Mouse (Mus musculus) MEL (cell line): ENCODE data around the gene Cdk5. TPM values are rescaled to one million over a fixed set of nuclear protein-coding genes. Genes with fewer than 3 reads are reported as not detected.

Experiments used
- DNase-seq: peaks from one replicate; pipeline ENCODE4 v3.0.0; 2011; ENCODE audit warnings: low read depth, low spot score
- H3K27ac ChIP-seq: 2 replicates; pipeline ENCODE4 v1.5.1; 2012; ENCODE audit warnings: low read depth, mild to moderate bottlenecking, control low read depth, low read length, moderate library complexity; ENCODE audit not compliant: control insufficient read depth
- H3K27me3 ChIP-seq, 2 experiments: fragments of 150-350 bp in 1 of 2; sonication (generic) in 1 of 2; 2 replicates each; pipeline ENCODE4 v1.6.1; 2012; ENCODE audit warnings: low read length in 2 of 2, mild to moderate bottlenecking in 2 of 2, improper control_type of control experiment in 1 of 2, moderate library complexity in 1 of 2; ENCODE audit not compliant: insufficient read depth in 2 of 2, control insufficient read depth in 1 of 2
- H3K36me3 ChIP-seq, 2 experiments: 2 replicates each; pipeline ENCODE4 v1.6.1; 2012 to 2014; ENCODE audit warnings: low read length in 2 of 2, improper control_type of control experiment in 1 of 2, inconsistent platforms in 1 of 2, mild to moderate bottlenecking in 1 of 2; ENCODE audit not compliant: insufficient read depth in 2 of 2, control insufficient read depth in 1 of 2
- H3K4me1 ChIP-seq, 2 experiments: fragments of 150-350 bp in 1 of 2; sonication (generic) in 1 of 2; 2 replicates each; pipeline ENCODE4 v1.6.1; 2012; ENCODE audit warnings: low read length in 2 of 2, improper control_type of control experiment in 1 of 2, mild to moderate bottlenecking in 1 of 2; ENCODE audit not compliant: insufficient read depth in 2 of 2, control insufficient read depth in 1 of 2
- H3K4me3 ChIP-seq, 2 experiments: fragments of 150-350 bp in 1 of 2; sonication (generic) in 1 of 2; 2 replicates each; pipeline ENCODE4 v1.5.1; 2012; ENCODE audit warnings: low read depth in 2 of 2, low read length in 2 of 2, mild to moderate bottlenecking in 2 of 2, moderate library complexity in 2 of 2, control low read depth in 1 of 2, improper control_type of control experiment in 1 of 2; ENCODE audit not compliant: control insufficient read depth in 1 of 2, insufficient read depth in 1 of 2
- H3K79me2 ChIP-seq: 2 replicates; pipeline ENCODE4 v1.6.1; 2012; ENCODE audit warnings: mild to moderate bottlenecking, low read length, moderate library complexity; ENCODE audit not compliant: control insufficient read depth, poor library complexity, insufficient read depth
- H3K9ac ChIP-seq: 2 replicates; pipeline ENCODE4 v1.6.1; 2012; ENCODE audit warnings: low read depth, mild to moderate bottlenecking, control low read depth, low read length, moderate library complexity; ENCODE audit not compliant: control insufficient read depth, poor library complexity, severe bottlenecking
- H3K9me3 ChIP-seq: fragments of 150-350 bp; sonication (generic); replicated peaks from 2 replicates; pipeline ENCODE4 v1.6.1; 2012; ENCODE audit warnings: mild to moderate bottlenecking, low read length, improper control_type of control experiment, moderate library complexity; ENCODE audit not compliant: insufficient read depth
- BHLHE40 ChIP-seq: IDR thresholded peaks from 2 replicates; pipeline ENCODE4 v1.6.1; 2012; ENCODE audit warnings: low read depth, mild to moderate bottlenecking, inconsistent platforms, low read length, improper control_type of control experiment, borderline replicate concordance
- CHD1 ChIP-seq: IDR thresholded peaks from 2 replicates; pipeline ENCODE4 v1.6.1; 2012; ENCODE audit warnings: low read depth, mild to moderate bottlenecking, inconsistent platforms, low read length, improper control_type of control experiment
- E2F4 ChIP-seq: IDR thresholded peaks from 2 replicates; pipeline ENCODE4 v1.6.1; 2011; ENCODE audit warnings: low read depth, low read length, improper control_type of control experiment, borderline replicate concordance
- ELF1 ChIP-seq: IDR thresholded peaks from 2 replicates; pipeline ENCODE4 v1.6.1; 2014; ENCODE audit warnings: low read depth, mild to moderate bottlenecking, inconsistent platforms, low read length, improper control_type of control experiment, moderate library complexity
- EP300 ChIP-seq, 2 experiments: IDR thresholded peaks; 2 replicates each; pipeline ENCODE4 v1.6.1; 2011; ENCODE audit warnings: improper control_type of control experiment in 2 of 2, low read length in 2 of 2, low read depth in 1 of 2, mild to moderate bottlenecking in 1 of 2
- GABPA ChIP-seq: IDR thresholded peaks from 2 replicates; pipeline ENCODE4 v1.6.1; 2012; ENCODE audit warnings: low read depth, mild to moderate bottlenecking, inconsistent platforms, low read length, improper control_type of control experiment, moderate library complexity
- GATA1 ChIP-seq: IDR thresholded peaks from 2 replicates; pipeline ENCODE4 v1.6.1; 2011; ENCODE audit warnings: low read depth, low read length, improper control_type of control experiment
- HCFC1 ChIP-seq: IDR thresholded peaks from 2 replicates; pipeline ENCODE4 v1.6.1; 2012; ENCODE audit warnings: low read depth, mild to moderate bottlenecking, inconsistent platforms, low read length, improper control_type of control experiment, moderate library complexity
- JUND ChIP-seq: IDR thresholded peaks from 2 replicates; pipeline ENCODE4 v1.6.1; 2011; ENCODE audit warnings: low read depth, mild to moderate bottlenecking, improper control_type of control experiment, low read length
- KAT2A ChIP-seq: conservative IDR thresholded peaks from 2 replicates; pipeline ENCODE4 v1.6.1; 2012; ENCODE audit warnings: low read depth, low read length, improper control_type of control experiment, inconsistent platforms
- MAFK ChIP-seq: IDR thresholded peaks from 2 replicates; pipeline ENCODE4 v1.6.1; 2011; ENCODE audit warnings: low read depth, mild to moderate bottlenecking, low read length, improper control_type of control experiment, borderline replicate concordance
- MAX ChIP-seq: IDR thresholded peaks from 2 replicates; pipeline ENCODE4 v1.6.1; 2011; ENCODE audit warnings: low read length, improper control_type of control experiment
- MAZ ChIP-seq: IDR thresholded peaks from 2 replicates; pipeline ENCODE4 v1.6.1; 2012; ENCODE audit warnings: low read depth, mild to moderate bottlenecking, inconsistent platforms, low read length, improper control_type of control experiment
- MXI1 ChIP-seq: IDR thresholded peaks from 2 replicates; pipeline ENCODE4 v1.6.1; 2011; ENCODE audit warnings: mild to moderate bottlenecking, low read depth, low read length, improper control_type of control experiment
- MYB ChIP-seq: IDR thresholded peaks from 2 replicates; pipeline ENCODE4 v1.6.1; 2011; ENCODE audit warnings: mild to moderate bottlenecking, low read depth, low read length, improper control_type of control experiment
- MYC ChIP-seq: IDR thresholded peaks from 2 replicates; pipeline ENCODE4 v1.6.1; 2011; ENCODE audit warnings: low read depth, mild to moderate bottlenecking, low read length, improper control_type of control experiment, moderate library complexity
- NELFE ChIP-seq: IDR thresholded peaks from 2 replicates; pipeline ENCODE4 v1.6.1; 2011; ENCODE audit warnings: low read depth, low read length, improper control_type of control experiment
- NRF1 ChIP-seq: IDR thresholded peaks from 2 replicates; pipeline ENCODE4 v1.6.1; 2014; ENCODE audit warnings: low read depth, mild to moderate bottlenecking, inconsistent platforms, low read length, improper control_type of control experiment, moderate library complexity; ENCODE audit not compliant: poor library complexity, insufficient read depth, severe bottlenecking
- POLR2A ChIP-seq, 2 experiments: IDR thresholded peaks; 2 replicates each; pipeline ENCODE4 v1.6.1; 2011 to 2012; ENCODE audit warnings: low read length in 2 of 2, mild to moderate bottlenecking in 2 of 2, control low read depth in 1 of 2, improper control_type of control experiment in 1 of 2, low read depth in 1 of 2, moderate library complexity in 1 of 2; ENCODE audit not compliant: control insufficient read depth in 1 of 2, insufficient read depth in 1 of 2, poor library complexity in 1 of 2
- POLR2AphosphoS5 ChIP-seq: IDR thresholded peaks from 2 replicates; pipeline ENCODE4 v1.6.1; 2012; ENCODE audit warnings: low read depth, borderline replicate concordance, mild to moderate bottlenecking, inconsistent platforms, low read length, moderate library complexity, mixed read lengths
- SIN3A ChIP-seq: IDR thresholded peaks from 2 replicates; pipeline ENCODE4 v1.6.1; 2012; ENCODE audit warnings: low read length, improper control_type of control experiment, inconsistent platforms
- SMC3 ChIP-seq: IDR thresholded peaks from 2 replicates; pipeline ENCODE4 v1.6.1; 2011; ENCODE audit warnings: low read depth, low read length, improper control_type of control experiment
- TBP ChIP-seq: IDR thresholded peaks from 2 replicates; pipeline ENCODE4 v1.8.0; 2011; ENCODE audit warnings: low read depth, low read length, improper control_type of control experiment
- TCF12 ChIP-seq: IDR thresholded peaks from 2 replicates; pipeline ENCODE4 v1.6.1; 2014; ENCODE audit warnings: low read depth, mild to moderate bottlenecking, inconsistent platforms, low read length, improper control_type of control experiment, moderate library complexity
- USF1 ChIP-seq: IDR thresholded peaks from 2 replicates; pipeline ENCODE4 v1.6.1; 2014; ENCODE audit warnings: low read depth, mild to moderate bottlenecking, inconsistent platforms, low read length, improper control_type of control experiment, moderate library complexity
- USF2 ChIP-seq, 2 experiments: IDR thresholded peaks; 2 replicates each; pipeline ENCODE4 v1.6.1; 2011 to 2012; ENCODE audit warnings: improper control_type of control experiment in 2 of 2, low read length in 2 of 2, borderline replicate concordance in 1 of 2, inconsistent platforms in 1 of 2, low read depth in 1 of 2, mild to moderate bottlenecking in 1 of 2; ENCODE audit not compliant: insufficient read depth in 1 of 2
- ZMIZ1 ChIP-seq: IDR thresholded peaks from 2 replicates; pipeline ENCODE4 v1.6.1; 2012; ENCODE audit warnings: low read depth, mild to moderate bottlenecking, inconsistent platforms, low read length, improper control_type of control experiment, moderate library complexity
- ZNF384 ChIP-seq: IDR thresholded peaks from 2 replicates; pipeline ENCODE4 v1.6.1; 2012; ENCODE audit warnings: low read depth, mild to moderate bottlenecking, inconsistent platforms, low read length, improper control_type of control experiment
- polyA plus RNA-seq, 2 experiments: library from polyadenylated mRNA; stranded (reverse) in 1 of 2; unstranded in 1 of 2; fragments of >175 nt in 1 of 2; fragments of >200 nt in 1 of 2; gene quantifications; 2 replicates each; pipeline versions ENCODE4 v1.2.1 to v1.2.4; 2012; ENCODE audit warnings: low replicate concordance in 2 of 2, low read depth in 1 of 2; ENCODE audit not compliant: insufficient read length in 2 of 2, insufficient read depth in 1 of 2, missing spikeins in 1 of 2
- total RNA-seq: library from RNA; depleted of rRNA; stranded (reverse); fragments of 300-350 nt; gene quantifications from 2 replicates; pipeline ENCODE4 v1.2.3, GENCODE M21; 2012

Gene Cdk5
- total and polyA plus RNA-seq, 3 experiments = 24.8 to 82.6 TPM; not detected in 1

DNA sequence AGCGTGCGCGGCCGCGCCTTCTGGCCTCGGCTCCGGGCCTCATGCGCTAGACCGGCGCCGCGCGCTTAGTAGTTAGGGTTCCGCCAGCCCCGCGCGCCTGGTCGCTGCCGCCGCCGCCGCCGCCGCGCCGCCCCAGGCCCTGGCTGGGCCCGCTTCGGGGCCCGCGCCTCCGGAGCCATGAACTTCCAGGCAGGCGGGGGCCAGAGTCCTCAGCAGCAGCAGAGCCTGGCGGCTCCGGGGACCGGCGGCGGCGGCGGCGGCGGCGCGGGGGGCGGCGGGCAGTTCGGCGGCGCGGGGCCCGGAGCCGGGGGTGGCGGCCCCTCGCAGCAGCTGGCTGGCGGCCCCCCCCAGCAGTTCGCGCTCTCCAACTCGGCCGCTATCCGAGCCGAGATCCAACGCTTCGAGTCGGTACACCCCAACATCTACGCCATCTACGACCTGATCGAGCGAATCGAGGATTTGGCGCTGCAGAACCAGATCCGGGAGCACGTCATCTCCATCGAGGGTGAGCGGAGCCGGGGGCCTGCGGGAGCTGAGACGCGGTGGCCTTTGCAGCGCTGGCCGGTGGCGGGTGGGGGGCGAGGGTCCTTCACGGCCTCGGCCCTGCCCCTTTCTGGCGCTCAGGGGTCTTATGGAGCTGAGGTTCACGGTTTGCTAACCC, 28.8 kb upstream of the Cdk5 start, which contains the start of gene Agap3:
Gene Agap3 (plus strand): TSS at position 148 of the 661 bp plus-strand sequence.
- H3K4me1 ChIP-seq = peaks cover 8 to 19% of the 10 kb centered on the region in 2 experiments
- H3K9me3 ChIP-seq = no peaks in the 10 kb centered on the region
- peak; percentile 71 for DNase-seq
- peak within 1 kb of the TSS; percentile 87 for H3K9ac ChIP-seq
- H3K27me3 ChIP-seq = no peaks in the 10 kb centered on the region
- peaks cover 54% of the 10 kb centered on the region for H3K79me2 ChIP-seq
- peak within 1 kb of the TSS; percentile 77 to 98 for H3K4me3 ChIP-seq
- TF ChIP-seq POLR2A (IDR thresholded peaks at IDR 0.05; ENCODE audit: control insufficient read depth in 1 of 2, insufficient read depth in 1 of 2, low read depth in 1 of 2, low read length in 2 of 2, poor library complexity in 1 of 2) (peak in 1 of 2 experiments; percentile 0; a peak in 2 of 4 replicates), E2F4 (0 out of 2 replicates have a peak, but pooled peaks have one; percentile 1), ZNF384 (no peak)
- H3K27ac ChIP-seq = peak within 1 kb of the TSS; percentile 88
- H3K36me3 ChIP-seq = peaks cover 0 to 19% of the 10 kb centered on the region in 2 experiments; a peak in 3 of 4 replicates

DNA sequence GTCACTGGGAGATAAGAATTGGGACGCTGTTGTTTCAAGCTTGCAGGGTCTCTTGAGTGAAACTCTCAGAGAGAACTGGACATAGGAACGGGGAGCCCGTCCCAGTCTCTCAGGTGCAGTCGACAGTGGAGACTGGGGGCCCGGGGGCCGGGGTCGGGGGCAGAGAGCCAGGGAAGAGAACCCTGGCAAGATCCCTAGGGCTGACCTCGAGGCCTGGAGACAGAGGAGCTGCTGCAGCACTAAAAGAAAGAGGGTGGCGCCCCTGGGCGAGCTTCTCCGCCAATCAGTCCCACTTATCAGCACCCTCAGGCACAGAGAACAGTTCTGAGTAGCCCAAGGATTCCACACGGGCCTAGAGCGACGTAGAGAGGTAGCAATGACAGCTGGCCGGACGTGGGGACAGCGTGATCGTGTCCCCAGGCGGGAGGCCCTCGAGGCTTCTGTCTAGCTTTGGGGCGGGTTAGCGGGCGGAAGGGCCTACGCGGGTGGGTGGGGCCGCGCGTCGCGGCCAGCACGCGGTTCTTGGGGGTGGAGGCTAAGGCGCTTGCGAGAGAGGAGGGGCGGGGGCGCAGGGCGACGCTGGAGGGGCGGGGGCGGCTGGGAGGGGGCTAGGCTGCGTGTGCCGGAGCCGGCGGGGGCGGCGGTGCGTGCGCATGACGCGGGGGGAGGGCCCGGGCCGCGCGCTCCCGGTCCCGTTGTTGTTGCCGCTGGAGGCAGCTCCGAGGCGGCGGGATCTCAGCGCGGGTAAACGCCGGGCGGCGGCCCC, 28.1 kb upstream of the Cdk5 start:
- H3K27me3 ChIP-seq = no peaks in the 10 kb centered on the region
- peak overlapping the region; percentile 88 for H3K27ac ChIP-seq
- peaks cover 0 to 24% of the 10 kb centered on the region in 2 experiments; a peak in 2 of 4 replicates for H3K36me3 ChIP-seq
- peak; percentile 97 for DNase-seq
- H3K79me2 ChIP-seq = peaks cover 49% of the 10 kb centered on the region
- no peaks in the 10 kb centered on the region for H3K9me3 ChIP-seq
- H3K4me3 ChIP-seq = peak overlapping the region; percentile 77 to 98
- peaks cover 11 to 24% of the 10 kb centered on the region in 2 experiments for H3K4me1 ChIP-seq
- H3K9ac ChIP-seq = peak overlapping the region; percentile 87
- TF ChIP-seq ZMIZ1 (peak; percentile 91), USF2 (IDR thresholded peaks at IDR 0.05; ENCODE audit: borderline replicate concordance in 1 of 2, insufficient read depth in 1 of 2, low read depth in 1 of 2, low read length in 2 of 2) (no peak), TCF12 (peak; percentile 54; the same call in 1 of the 2 replicates), MAZ (peak; percentile 64; the same call in 1 of the 2 replicates), MAFK (no peak), SIN3A (peak; percentile 81), JUND (no peak), MYB (no peak), GATA1 (no peak), ELF1 (peak; percentile 61), TBP (peak; percentile 41; the same call in 1 of the 2 replicates), CHD1 (no peak), MAX (peak; percentile 82), E2F4 (peak; percentile 19; the same call in 1 of the 2 replicates), SMC3 (no peak), NELFE (peak; percentile 92), NRF1 (peak; percentile 68), HCFC1 (peak; percentile 71), BHLHE40 (peak; percentile 43; the same call in 1 of the 2 replicates), POLR2AphosphoS5 (no peak), EP300 (IDR thresholded peaks at IDR 0.05; ENCODE audit: low read depth in 1 of 2, low read length in 2 of 2) (0 out of 4 replicates have a peak, but pooled peaks of 1 of the 2 experiments have one; percentile 22), MXI1 (peak; percentile 89), MYC (peak; percentile 80), KAT2A (no peak; the same call in 1 of the 2 replicates), GABPA (no peak), USF1 (peak; percentile 56)
